Comparison of ENCODE assay signal across 9 mouse cellular contexts in the genomic region with DNA sequence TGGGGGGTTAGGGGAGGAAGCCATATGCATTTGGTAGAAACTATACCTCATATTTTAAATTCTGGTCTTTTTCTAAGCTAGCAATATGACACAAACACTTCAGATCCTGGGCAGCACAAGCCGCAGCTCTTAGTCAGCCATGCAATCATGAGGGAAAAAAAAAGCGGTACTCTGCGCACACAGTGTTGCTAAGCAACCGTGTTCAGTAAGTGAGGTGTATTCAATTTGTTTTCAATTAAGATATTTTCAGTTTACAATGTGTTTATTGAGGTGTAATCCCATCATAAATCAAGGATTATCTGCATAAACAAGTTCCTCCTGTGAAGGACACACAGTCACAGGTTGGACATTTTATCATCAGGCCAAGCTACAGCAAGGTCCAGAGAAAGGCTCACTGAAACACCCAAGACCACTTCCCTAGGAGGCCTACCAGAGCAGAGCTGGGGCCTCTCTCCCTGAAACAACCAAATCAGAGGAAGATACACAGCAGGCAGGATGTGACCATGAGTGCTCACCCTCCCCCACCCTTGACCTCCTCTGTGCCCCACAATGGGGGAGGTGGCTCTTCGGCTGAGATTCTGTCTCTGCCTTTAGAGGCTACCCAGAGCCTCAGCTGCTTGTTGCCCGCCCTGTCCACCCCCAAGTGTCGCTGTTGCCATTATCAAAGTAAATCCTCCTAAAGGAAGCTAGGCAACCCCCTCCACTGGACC. TPM values are rescaled to one million over a fixed set of nuclear protein-coding genes. Genes with fewer than 3 reads are reported as not detected.
A peak's percentile ranks its signal among the peaks of the same experiment; 100 is the strongest.
DNase-seq lines count a peak whose midpoint lies in the region; ATAC-seq and TF ChIP-seq lines count a peak whose summit lies in the region.
"Had no signal": no experiment of that assay in that cellular context is flagged by ENCODE, and none has a peak within 500 bp of the region (broad histone marks: within the 10 kb centered on the region; RNA-seq: fewer than 3 reads in every experiment).

No protein-coding gene starts in this region.

- H3K9ac ChIP-seq in kidney, embryonic 14.5 days (ENCODE audit: low read depth, low read length): no peak overlapping the region
- peak overlapping the region; percentile 11; the same call in 1 of the 2 replicates for H3K9ac ChIP-seq in forebrain, postnatal 0 days
- no peak overlapping the region for H3K9ac ChIP-seq in limb, embryonic 12.5 days (replicated peaks)

- 13% methylated on average over 7 of the region's 7 CpGs for WGBS in kidney, embryonic 14.5 days
- WGBS in forebrain, postnatal 0 days: 7% methylated on average over 7 of the region's 7 CpGs
- 14% methylated on average over 7 of the region's 7 CpGs for WGBS in limb, embryonic 12.5 days

- no peak overlapping the region for H3K27ac ChIP-seq in kidney, embryonic 14.5 days (ENCODE audit: low read depth, low read length)
- H3K27ac ChIP-seq in forebrain, postnatal 0 days (ENCODE audit: low read depth, low read length): peak overlapping the region; percentile 62
- no peak overlapping the region for H3K27ac ChIP-seq in limb, embryonic 12.5 days
- H3K27ac ChIP-seq: heart, adult 2 months had no signal

- no peak overlapping the region for H3K4me2 ChIP-seq in kidney, embryonic 14.5 days (replicated peaks; ENCODE audit: low read depth, low read length)
- no peak overlapping the region for H3K4me2 ChIP-seq in forebrain, postnatal 0 days (ENCODE audit: low read depth)
- no peak overlapping the region for H3K4me2 ChIP-seq in limb, embryonic 12.5 days

- DNase-seq in kidney, adult 18-20 months: no peak
- peak; percentile 70 for DNase-seq in ZHBTc4 (ENCODE audit: low read depth, low spot score)
- DNase-seq in forebrain, postnatal 0 days: peak; percentile 74
- peak; percentile 43 for DNase-seq in right cerebral cortex, postnatal 25 days
- DNase-seq in T-cell, adult 2 months (ENCODE audit: low spot score): no peak

- peaks cover 7% of the 10 kb centered on the region; the same call in 1 of the 2 replicates for H3K9me3 ChIP-seq in kidney, embryonic 14.5 days (ENCODE audit: control insufficient read depth, low read length)
- H3K9me3 ChIP-seq in forebrain, postnatal 0 days (ENCODE audit: low read length): no peaks in the 10 kb centered on the region
- peaks cover 7% of the 10 kb centered on the region; the same call in 1 of the 2 replicates for H3K9me3 ChIP-seq in limb, embryonic 12.5 days

- no peaks in the 10 kb centered on the region for H3K27me3 ChIP-seq in kidney, embryonic 14.5 days (ENCODE audit: control insufficient read depth, insufficient read depth, low read length)
- H3K27me3 ChIP-seq in forebrain, postnatal 0 days (ENCODE audit: insufficient read depth, low read length): no peaks in the 10 kb centered on the region
- H3K27me3 ChIP-seq in limb, embryonic 12.5 days: peaks cover 47% of the 10 kb centered on the region

- H3K36me3 ChIP-seq in kidney, embryonic 14.5 days (ENCODE audit: control insufficient read depth, insufficient read depth, low read length): no peaks in the 10 kb centered on the region
- no peaks in the 10 kb centered on the region for H3K36me3 ChIP-seq in forebrain, postnatal 0 days (ENCODE audit: insufficient read depth)
- no peaks in the 10 kb centered on the region for H3K36me3 ChIP-seq in limb, embryonic 12.5 days

- H3K4me3 ChIP-seq in kidney, embryonic 14.5 days (ENCODE audit: low read length): no peak overlapping the region
- H3K4me3 ChIP-seq in forebrain, postnatal 0 days (ENCODE audit: low read depth, low read length): no peak overlapping the region
- no peak overlapping the region for H3K4me3 ChIP-seq in limb, embryonic 12.5 days (replicated peaks)
- H3K4me3 ChIP-seq: heart, adult 2 months had no signal

- peak; percentile 45 for TF ChIP-seq CTCF in forebrain, postnatal 0 days (IDR thresholded peaks at IDR 0.05; ENCODE audit: low read depth)

- H3K4me1 ChIP-seq in kidney, embryonic 14.5 days (ENCODE audit: control insufficient read depth, insufficient read depth, low read length): no peaks in the 10 kb centered on the region
- H3K4me1 ChIP-seq in forebrain, postnatal 0 days (ENCODE audit: insufficient read depth): peaks cover 16% of the 10 kb centered on the region
- peaks cover 14% of the 10 kb centered on the region for H3K4me1 ChIP-seq in limb, embryonic 12.5 days (replicated peaks)

- peak; percentile 84 for ATAC-seq in kidney, embryonic 14.5 days (ENCODE audit: low FRiP score, low TSS enrichment)
- peak; percentile 90 for ATAC-seq in forebrain, postnatal 0 days
- ATAC-seq in limb, embryonic 12.5 days (ENCODE audit: insufficient number of reproducible peaks, insufficient read depth, low FRiP score, low TSS enrichment, low read depth): peak; percentile 31; the same call in 1 of the 2 replicates
- ATAC-seq in erythroid progenitor cell, adult 5-6 weeks (replicated peaks; ENCODE audit: low FRiP score, poor library complexity, severe bottlenecking): no peak

RNA-seq across cellular contexts. Expression of gene Gpr1, which starts 10.2 kb away (rescaled TPM):
- 0.10 and 0.28 TPM in 2 replicates for polyA plus RNA-seq in kidney, embryonic 14.5 days (2014; fragmentation: Nextera tagmentation; extraction: Ambion mirVana)
- total RNA-seq in forebrain, postnatal 0 days (2014; rRNA removed): 0.62 and 0.95 TPM in 2 replicates
- 0.45 and 0.47 TPM in 2 replicates for polyA plus RNA-seq in forebrain, postnatal 0 days (2015; fragmentation: Nextera tagmentation; extraction: Ambion mirVana)
- polyA plus RNA-seq in limb, embryonic 12.5 days (2016; fragmentation: Nextera tagmentation; extraction: Ambion mirVana): 0.20 TPM in 1 of 2 replicates, not detected in the other
- not detected in 2 replicates for total RNA-seq in erythroid progenitor cell, adult 5-6 weeks (2015; ENCODE audit: low replicate concordance)
- total RNA-seq in erythroid progenitor cell, adult 5-6 weeks (2017; ENCODE audit: low replicate concordance): not detected in 2 replicates

RNA-seq across cellular contexts. Expression of gene Ndufs1, which starts 27.5 kb away (rescaled TPM):
- 113 and 147 TPM in 2 replicates for polyA plus RNA-seq in kidney, embryonic 14.5 days (2014; fragmentation: Nextera tagmentation; extraction: Ambion mirVana)
- 122 and 147 TPM in 2 replicates for total RNA-seq in forebrain, postnatal 0 days (2014; rRNA removed)
- 110 and 111 TPM in 2 replicates for polyA plus RNA-seq in forebrain, postnatal 0 days (2015; fragmentation: Nextera tagmentation; extraction: Ambion mirVana)
- polyA plus RNA-seq in limb, embryonic 12.5 days (2016; fragmentation: Nextera tagmentation; extraction: Ambion mirVana): 139 and 141 TPM in 2 replicates
- total RNA-seq in erythroid progenitor cell, adult 5-6 weeks (2015; ENCODE audit: low replicate concordance): 54.9 and 80.0 TPM in 2 replicates
- 76.9 and 90.8 TPM in 2 replicates for total RNA-seq in erythroid progenitor cell, adult 5-6 weeks (2017; ENCODE audit: low replicate concordance)

RNA-seq across cellular contexts. Expression of gene Eef1b2, which starts 27.5 kb away (rescaled TPM):
- polyA plus RNA-seq in kidney, embryonic 14.5 days (2014; fragmentation: Nextera tagmentation; extraction: Ambion mirVana): 691 and 852 TPM in 2 replicates
- 769 and 814 TPM in 2 replicates for total RNA-seq in forebrain, postnatal 0 days (2014; rRNA removed)
- 477 and 542 TPM in 2 replicates for polyA plus RNA-seq in forebrain, postnatal 0 days (2015; fragmentation: Nextera tagmentation; extraction: Ambion mirVana)
- polyA plus RNA-seq in limb, embryonic 12.5 days (2016; fragmentation: Nextera tagmentation; extraction: Ambion mirVana): 528 and 595 TPM in 2 replicates
- total RNA-seq in erythroid progenitor cell, adult 5-6 weeks (2015; ENCODE audit: low replicate concordance): 300 and 336 TPM in 2 replicates
- total RNA-seq in erythroid progenitor cell, adult 5-6 weeks (2017; ENCODE audit: low replicate concordance): 425 and 688 TPM in 2 replicates

Comparison
In these comparisons a context has a peak if more than half of its experiments do, and no peak if none do; other contexts are left out.
1. DNase-seq: peak in ZHBTc4 (single experiment), forebrain, postnatal 0 days (single experiment) and right cerebral cortex, postnatal 25 days (single experiment); none in kidney, adult 18-20 months (single experiment) and T-cell, adult 2 months (single experiment).